Mouse (Mus musculus) brain, embryonic 14.5 days (tissue): ENCODE measurements at regions not wholly inside any gene's neighbourhood (a gene's known extent, or its start where the extent isn't known, plus 50 kb on each side); places are given as distances from the start of the nearest gene placed in this dataset.

Source experiments
- CTCF ChIP-seq: fragments of 200-500 bp; IDR thresholded peaks from 2 replicates; pipeline ENCODE4 v1.5.1; 2012; ENCODE audit warnings: inconsistent platforms, mild to moderate bottlenecking, moderate library complexity, borderline replicate concordance; ENCODE audit not compliant: insufficient read depth, insufficient read length; ENCODE audit errors: extremely low read depth
- POLR2A ChIP-seq: fragments of 200-500 bp; IDR thresholded peaks from 2 replicates; pipeline ENCODE4 v1.6.1; 2012; ENCODE audit warnings: mild to moderate bottlenecking, inconsistent platforms, borderline replicate concordance; ENCODE audit not compliant: poor library complexity, insufficient read depth, insufficient read length, severe bottlenecking; ENCODE audit errors: extremely low read depth

- TF ChIP-seq POLR2A (no peak), CTCF (no peak)
These were observed 207.0 kb upstream of the Ufl1 start for GRCm38 (mm10) chr4:25488479-25489069.
